Mouse (Mus musculus): ENCODE measurements around the gene Ercc4.

DNA sequence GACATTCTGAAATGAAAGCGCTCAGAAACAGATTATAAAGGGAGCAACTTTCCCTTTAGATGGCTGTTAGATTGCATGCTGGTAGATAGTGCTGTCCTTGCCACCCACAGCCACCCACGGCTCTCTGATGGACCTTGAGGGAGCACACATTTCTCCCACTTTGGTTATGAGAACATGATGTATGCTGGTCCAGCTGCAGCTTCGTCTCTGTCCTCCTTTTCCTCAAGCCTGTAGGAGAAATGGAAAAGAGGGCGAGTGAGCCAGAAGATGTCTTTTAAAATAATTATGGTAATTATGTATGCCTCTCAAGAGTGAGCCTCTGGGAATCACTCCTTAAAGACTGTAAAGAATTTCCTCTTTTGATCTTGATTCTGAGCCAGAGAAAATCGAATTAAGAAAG, 87.1 kb downstream of the Ercc4 start:
- TF ChIP-seq FLI1 (IDR thresholded peaks at IDR 0.05; ENCODE audit: low read length) (no peak), GATA1 (IDR thresholded peaks at IDR 0.05; ENCODE audit: borderline replicate concordance, low read length) (no peak)

All from megakaryocyte, embryonic 14.5 days (primary cell).